Mouse (Mus musculus) heart, embryonic 16.5 days (tissue): ENCODE results near the gene Cpn2. TPM values are rescaled to one million over a fixed set of nuclear protein-coding genes. Genes with fewer than 3 reads are reported as not detected.
A peak's percentile ranks its signal among the peaks of the same experiment; 100 is the strongest.

Experiments
- ATAC-seq: fragments of 200-750 bp; cut with Nextera tagmentation; replicated peaks from 2 replicates; pipeline ENCODE4 v1.8.0; 2017; ENCODE audit warnings: moderate number of reproducible peaks; ENCODE audit not compliant: insufficient read depth, low FRiP score; ENCODE audit errors: extremely low read depth
- H3K27ac ChIP-seq: fragments of 300-500 bp; sonication (generic); 2 replicates; pipeline ENCODE4 v1.5.1; 2014; ENCODE audit warnings: mild to moderate bottlenecking, low read length, control low read depth, moderate library complexity
- H3K27me3 ChIP-seq: fragments of 300-500 bp; sonication (generic); 2 replicates; pipeline ENCODE4 v1.6.1; 2014; ENCODE audit warnings: low read length, mixed read lengths; ENCODE audit not compliant: control insufficient read depth, insufficient read depth
- H3K36me3 ChIP-seq: fragments of 300-500 bp; sonication (generic); 2 replicates; pipeline ENCODE4 v1.6.1; 2014; ENCODE audit not compliant: control insufficient read depth, insufficient read depth
- H3K4me1 ChIP-seq: fragments of 300-500 bp; sonication (generic); 2 replicates; pipeline ENCODE4 v1.6.1; 2014; ENCODE audit warnings: low read length, mixed read lengths; ENCODE audit not compliant: control insufficient read depth, insufficient read depth
- H3K4me2 ChIP-seq: fragments of 300-500 bp; sonication (generic); 2 replicates; pipeline ENCODE4 v1.6.1; 2014; ENCODE audit warnings: low read depth, mild to moderate bottlenecking, control low read depth, low read length
- H3K4me3 ChIP-seq: fragments of 300-500 bp; sonication (generic); 2 replicates; pipeline ENCODE4 v1.5.1; 2014; ENCODE audit warnings: mild to moderate bottlenecking, control low read depth, low read length
- H3K9ac ChIP-seq: fragments of 300-500 bp; sonication (generic); 2 replicates; pipeline ENCODE4 v1.6.1; 2014; ENCODE audit warnings: low read length, control low read depth
- H3K9me3 ChIP-seq: fragments of 300-500 bp; sonication (generic); replicated peaks from 2 replicates; pipeline ENCODE4 v1.6.1; 2016; ENCODE audit warnings: low read length; ENCODE audit not compliant: control insufficient read depth
- WGBS: fragments of 180-500 bp; shearing (Covaris S2); extraction: QIAGEN DNeasy Blood & Tissue Kit; methylation state at CpG from one replicate; pipeline ENCODE4 v1.1.7; 2014; 5-methylcytosine and 5-hydroxymethylcytosine counted together
- polyA plus RNA-seq: library from polyadenylated mRNA; unstranded; fragments of >200 nt; fragmentation: Nextera tagmentation; extraction: Ambion mirVana; gene quantifications from 2 replicates; pipeline ENCODE4 v1.2.1, GENCODE M21; 2015

The Cpn2 gene
- polyA plus RNA-seq, 1 experiment from 2014 or later = not detected

DNA sequence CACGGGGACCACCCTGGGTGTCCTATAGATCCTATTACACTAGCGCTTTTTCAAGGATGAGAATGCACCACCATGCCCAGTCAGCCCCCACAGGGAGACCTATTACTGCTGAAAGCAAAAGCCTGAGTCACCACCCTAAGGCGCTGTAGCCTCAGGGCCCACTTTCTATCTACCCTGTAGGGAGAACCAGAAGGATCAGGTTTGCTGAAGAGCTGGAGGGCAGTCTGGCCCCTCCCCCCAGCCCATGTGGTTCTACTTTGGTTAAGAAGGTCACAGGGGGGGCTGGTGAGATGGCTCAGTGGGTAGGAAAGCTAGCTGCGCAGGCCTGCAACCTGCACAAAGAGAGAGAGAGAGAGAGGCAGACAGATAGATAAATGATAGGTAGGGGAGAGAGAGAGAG lies 18.4 kb upstream of the Cpn2 start:
- H3K36me3 ChIP-seq = no peaks in the 10 kb centered on the region
- peaks cover 10% of the 10 kb centered on the region for H3K4me1 ChIP-seq
- no peak overlapping the region for H3K4me2 ChIP-seq
- H3K27ac ChIP-seq = no peak overlapping the region
- H3K4me3 ChIP-seq = no peak overlapping the region
- H3K9me3 ChIP-seq = no peaks in the 10 kb centered on the region
- ATAC-seq = no peak
- H3K9ac ChIP-seq = no peak overlapping the region
- 62% methylated on average over 4 of the region's 4 CpGs for WGBS
- peaks cover 32% of the 10 kb centered on the region for H3K27me3 ChIP-seq

DNA sequence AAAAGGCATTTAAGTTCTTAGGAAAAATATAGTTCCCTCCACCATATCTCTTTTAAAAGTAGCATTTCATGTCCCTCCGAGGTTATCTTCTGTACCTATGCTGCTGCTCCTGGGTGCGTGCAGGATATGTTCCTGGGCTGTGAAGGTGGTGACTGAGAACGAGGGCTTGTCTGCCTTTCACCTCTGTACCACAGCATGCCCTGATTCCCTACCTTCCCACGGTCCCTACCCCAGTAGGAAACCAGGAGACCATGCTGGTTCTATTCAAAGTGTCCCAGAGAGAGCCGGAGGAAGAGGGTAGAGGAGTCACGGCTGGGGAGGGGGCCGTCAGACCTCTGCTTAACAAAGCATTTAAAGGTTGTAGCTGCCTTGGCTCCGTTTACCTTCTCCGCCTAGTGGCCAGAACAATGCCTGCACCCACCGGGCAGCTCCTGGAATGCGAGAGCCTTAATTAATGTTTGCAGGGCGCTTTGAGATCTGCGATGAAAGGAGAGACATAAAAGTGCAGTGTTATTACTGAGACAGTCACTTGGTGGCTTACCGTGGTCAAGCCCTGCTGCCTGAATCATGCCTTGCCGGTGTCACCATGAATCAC lies 16.5 kb upstream of the Cpn2 start:
- no peaks in the 10 kb centered on the region for H3K9me3 ChIP-seq
- 2% methylated on average over 15 of the region's 15 CpGs for WGBS
- no peaks in the 10 kb centered on the region for H3K36me3 ChIP-seq
- no peak overlapping the region for H3K9ac ChIP-seq
- H3K27ac ChIP-seq = no peak overlapping the region
- ATAC-seq = no peak
- peak overlapping the region; percentile 56 for H3K4me2 ChIP-seq
- H3K27me3 ChIP-seq = peaks cover 32% of the 10 kb centered on the region
- H3K4me3 ChIP-seq = peak overlapping the region; percentile 29
- peaks cover 12% of the 10 kb centered on the region for H3K4me1 ChIP-seq

GRCm38 (mm10) chr16:30282844-30283495 lies 15.7 kb upstream of the Cpn2 start, which contains the start of gene Lrrc15:
Lrrc15 (minus strand) TSS chr16:30283256.
- no peak within 1 kb of the TSS for H3K27ac ChIP-seq
- WGBS = 8% methylated on average over 34 of the region's 34 CpGs
- H3K4me3 ChIP-seq = peak within 1 kb of the TSS; percentile 29
- no peak for ATAC-seq
- H3K9ac ChIP-seq = peak within 1 kb of the TSS; percentile 33; the same call in 1 of the 2 replicates
- peaks cover 12% of the 10 kb centered on the region for H3K4me1 ChIP-seq
- peaks cover 32% of the 10 kb centered on the region for H3K27me3 ChIP-seq
- H3K36me3 ChIP-seq = no peaks in the 10 kb centered on the region
- peak within 1 kb of the TSS; percentile 60 for H3K4me2 ChIP-seq
- no peaks in the 10 kb centered on the region for H3K9me3 ChIP-seq

DNA sequence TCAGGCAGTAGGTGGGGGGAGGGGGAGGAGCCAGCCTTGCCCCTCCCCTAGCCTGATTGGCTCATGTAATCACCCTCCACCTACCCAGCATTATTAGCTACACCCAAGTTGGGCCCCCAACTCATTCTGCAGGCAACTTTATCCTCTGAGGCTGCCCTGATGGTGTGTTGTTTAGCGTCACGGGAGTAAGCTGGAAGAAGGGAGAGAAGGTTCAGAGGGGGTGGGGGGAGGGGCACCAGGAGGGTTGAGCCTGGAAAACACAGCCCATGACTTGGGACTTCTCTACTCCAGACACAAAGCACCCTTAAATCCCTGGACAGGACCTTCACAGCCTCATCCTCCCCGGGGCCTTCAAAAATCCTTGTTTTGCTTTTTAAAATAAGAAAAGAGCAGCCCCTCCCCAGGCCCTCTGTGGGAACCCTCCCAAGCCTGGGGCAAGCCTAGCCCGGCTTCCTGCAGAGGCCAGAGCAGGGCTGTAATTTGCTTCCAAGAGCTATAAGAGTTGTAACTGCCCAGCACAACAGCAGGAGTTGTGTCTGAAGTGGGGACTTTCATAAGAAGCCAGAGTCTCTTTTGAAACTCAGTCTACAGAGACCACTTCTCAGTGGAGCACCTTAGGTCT lies 13.5 kb upstream of the Cpn2 start:
- peaks cover 14% of the 10 kb centered on the region for H3K4me1 ChIP-seq
- H3K4me3 ChIP-seq = no peak overlapping the region
- no peak for ATAC-seq

GRCm38 (mm10) chr16:30278406-30278805 lies 11.1 kb upstream of the Cpn2 start:
- no peak overlapping the region for H3K9ac ChIP-seq
- 83% methylated on average over 11 of the region's 11 CpGs for WGBS
- H3K4me1 ChIP-seq = peaks cover 15% of the 10 kb centered on the region
- peaks cover 20% of the 10 kb centered on the region for H3K27me3 ChIP-seq
- H3K9me3 ChIP-seq = no peaks in the 10 kb centered on the region
- no peak overlapping the region for H3K27ac ChIP-seq
- ATAC-seq = no peak
- H3K4me3 ChIP-seq = no peak overlapping the region
- H3K4me2 ChIP-seq = no peak overlapping the region
- H3K36me3 ChIP-seq = no peaks in the 10 kb centered on the region

More for the DNA sequence above, 13.5 kb upstream of the Cpn2 start:
- Histone ChIP-seq H3K9me3 (no peaks in the 10 kb centered on the region), H3K4me2 (no peak overlapping the region), H3K36me3 (no peaks in the 10 kb centered on the region), H3K27ac (no peak overlapping the region), H3K9ac (no peak overlapping the region), H3K27me3 (peaks cover 28% of the 10 kb centered on the region)
- 24% methylated on average over 4 of the region's 4 CpGs for WGBS

DNA sequence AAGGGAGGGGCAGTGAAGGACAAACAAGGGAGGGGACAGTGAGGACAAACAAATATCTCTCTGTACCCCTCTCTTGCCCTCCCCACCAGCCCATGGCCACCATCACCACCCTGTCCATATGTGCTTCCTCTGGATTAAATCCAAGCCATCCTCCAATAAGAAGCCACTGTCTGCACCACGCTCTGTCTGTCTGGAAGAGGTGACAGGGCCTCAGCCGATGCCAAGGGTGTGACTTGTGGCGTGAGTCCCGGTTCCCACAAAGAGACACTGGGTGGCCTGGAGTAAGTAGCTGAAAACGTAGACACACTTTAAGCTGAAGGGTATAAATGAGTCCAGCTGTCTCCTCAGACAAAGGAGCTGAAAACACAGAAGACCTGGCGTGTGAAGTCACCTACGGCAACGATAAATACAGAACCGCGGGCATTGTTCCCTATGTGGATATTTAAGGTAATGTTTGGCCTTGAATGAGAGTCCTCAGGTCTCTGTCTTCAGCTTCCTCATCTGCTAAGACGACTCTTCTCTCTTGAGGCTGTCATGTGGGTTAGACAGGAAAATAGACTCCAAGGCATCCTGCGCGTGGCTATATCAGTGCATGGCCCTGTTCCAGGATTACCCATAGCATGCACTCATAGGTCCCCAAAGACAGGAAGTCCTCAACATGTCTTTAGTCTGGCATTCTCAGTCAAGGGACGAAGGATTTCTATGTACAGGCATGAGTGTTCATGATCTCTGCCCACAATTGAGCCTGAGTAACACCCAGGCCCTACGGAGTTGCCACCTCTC lies 8.4 kb upstream of the Cpn2 start:
- ATAC-seq = no peak
- no peak overlapping the region for H3K4me2 ChIP-seq
- H3K4me1 ChIP-seq = peaks cover 13% of the 10 kb centered on the region
- WGBS = 61% methylated on average over 15 of the region's 15 CpGs
- H3K27ac ChIP-seq = no peak overlapping the region
- H3K27me3 ChIP-seq = no peaks in the 10 kb centered on the region
- no peak overlapping the region for H3K4me3 ChIP-seq
- H3K36me3 ChIP-seq = no peaks in the 10 kb centered on the region
- no peaks in the 10 kb centered on the region for H3K9me3 ChIP-seq
- no peak overlapping the region for H3K9ac ChIP-seq

DNA sequence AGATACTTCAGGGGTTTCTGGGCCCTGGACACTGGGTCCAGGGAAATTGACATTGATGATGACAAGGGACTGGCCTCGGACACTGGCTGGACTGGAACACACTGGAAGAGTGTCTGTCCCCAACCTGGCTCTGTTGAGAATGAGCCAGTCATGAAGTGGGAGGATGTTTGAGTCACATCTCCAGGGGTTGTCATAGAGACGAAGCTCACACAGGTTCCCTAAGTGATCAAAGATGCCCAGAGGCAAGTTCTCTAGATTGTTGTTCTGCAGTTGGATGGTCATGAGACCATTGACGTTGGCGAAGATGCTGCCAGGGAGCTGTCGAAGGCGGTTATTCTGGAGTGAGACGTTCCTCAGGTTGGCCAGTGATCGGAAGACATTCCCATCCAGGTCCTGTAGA lies 5.8 kb upstream of the Cpn2 start:
- Histone ChIP-seq H3K36me3 (no peaks in the 10 kb centered on the region), H3K27ac (no peak overlapping the region), H3K4me1 (peaks cover 11% of the 10 kb centered on the region), H3K4me3 (no peak overlapping the region), H3K9me3 (no peaks in the 10 kb centered on the region), H3K27me3 (no peaks in the 10 kb centered on the region), H3K4me2 (no peak overlapping the region), H3K9ac (no peak overlapping the region)
- ATAC-seq = no peak
- 92% methylated on average over 8 of the region's 8 CpGs for WGBS

DNA sequence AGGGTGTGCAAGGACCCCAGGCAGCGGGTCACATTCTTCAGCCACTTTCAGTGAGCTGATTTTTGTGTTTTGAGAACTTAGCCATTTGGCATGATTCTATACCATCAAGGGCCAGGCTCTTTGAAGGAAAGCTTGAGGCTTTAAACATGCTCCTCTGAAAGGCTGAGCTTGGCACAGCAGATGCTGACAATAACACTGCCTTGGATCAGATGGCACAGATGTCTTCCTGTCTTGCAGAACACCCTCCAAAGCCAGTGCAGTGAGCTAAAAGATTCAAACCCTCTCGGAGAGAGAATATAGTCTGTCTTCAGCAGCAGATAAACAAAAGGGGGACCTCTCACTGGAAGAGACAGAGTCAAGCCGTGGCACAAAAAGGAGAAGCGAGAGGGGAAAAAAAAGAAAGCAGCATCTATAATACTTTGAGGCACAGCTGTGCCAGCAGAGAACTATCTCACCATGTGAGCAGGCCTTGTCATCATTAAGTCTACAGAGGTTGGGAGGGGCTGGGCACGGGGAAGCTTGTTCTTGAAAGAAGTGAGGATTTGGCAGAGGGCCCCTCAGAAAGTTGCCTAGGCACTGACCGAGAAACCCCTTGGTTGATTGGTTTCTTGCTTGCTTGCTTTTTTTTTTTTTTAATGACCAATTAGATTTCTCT lies 4.8 kb upstream of the Cpn2 start:
- Histone ChIP-seq H3K27ac (no peak overlapping the region), H3K9ac (no peak overlapping the region), H3K27me3 (no peaks in the 10 kb centered on the region), H3K4me1 (peaks cover 11% of the 10 kb centered on the region), H3K4me3 (no peak overlapping the region), H3K9me3 (no peaks in the 10 kb centered on the region), H3K36me3 (no peaks in the 10 kb centered on the region), H3K4me2 (no peak overlapping the region)
- WGBS = 67% methylated on average over 6 of the region's 6 CpGs
- ATAC-seq = no peak
